ENCODE assay signal across 19 mouse cellular contexts in the genomic region with DNA sequence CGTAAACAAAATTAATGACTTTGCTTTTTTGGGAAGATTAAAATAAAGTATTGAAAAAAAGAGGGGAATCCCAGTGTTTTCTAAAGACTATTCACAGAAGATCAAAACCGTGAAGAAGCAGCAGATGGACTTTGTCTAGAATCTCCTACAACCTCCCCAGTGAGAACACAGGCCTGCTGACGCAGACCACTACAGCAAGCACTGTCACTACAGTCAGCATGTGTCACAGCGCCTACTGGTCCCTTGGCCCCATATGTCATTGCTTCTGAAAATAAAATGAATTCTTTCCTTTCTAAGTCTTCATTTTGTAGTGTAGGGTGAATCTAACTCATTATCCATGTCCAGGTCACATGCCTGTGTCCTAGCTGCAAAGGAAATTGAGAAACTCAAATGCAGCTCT.
DNase-seq lines count a peak whose midpoint lies in the region; ATAC-seq and TF ChIP-seq lines count a peak whose summit lies in the region.
"Had no signal": no experiment of that assay in that cellular context is flagged by ENCODE, and none has a peak within 500 bp of the region (broad histone marks: within the 10 kb centered on the region; RNA-seq: fewer than 3 reads in every experiment).

No protein-coding gene starts in this region.

- no peaks in the 10 kb centered on the region for H3K27me3 ChIP-seq in midbrain, embryonic 11.5 days (ENCODE audit: control insufficient read depth, insufficient read depth, low read length)
- H3K27me3 ChIP-seq in midbrain, embryonic 16.5 days (ENCODE audit: control insufficient read depth, insufficient read depth, low read depth, low read length), result no peaks in the 10 kb centered on the region
- H3K27me3 ChIP-seq in hindbrain, embryonic 14.5 days (ENCODE audit: control insufficient read depth, insufficient read depth, low read length), result no peaks in the 10 kb centered on the region
- H3K27me3 ChIP-seq: embryonic facial prominence, embryonic 13.5 days; megakaryocyte, embryonic 14.5 days had no signal

- no peak overlapping the region for H3K9ac ChIP-seq in midbrain, embryonic 11.5 days (ENCODE audit: low read length)
- H3K9ac ChIP-seq in midbrain, embryonic 16.5 days (ENCODE audit: low read depth, low read length), result no peak overlapping the region
- H3K9ac ChIP-seq in hindbrain, embryonic 14.5 days, result no peak overlapping the region
- H3K9ac ChIP-seq: embryonic facial prominence, embryonic 13.5 days; liver, postnatal 0 days had no signal

- no peaks in the 10 kb centered on the region for H3K9me3 ChIP-seq in midbrain, embryonic 11.5 days (ENCODE audit: control insufficient read depth, low read length)
- no peaks in the 10 kb centered on the region for H3K9me3 ChIP-seq in midbrain, embryonic 16.5 days (replicated peaks; ENCODE audit: control insufficient read depth, low read length, poor library complexity, severe bottlenecking)
- no peaks in the 10 kb centered on the region for H3K9me3 ChIP-seq in hindbrain, embryonic 14.5 days (ENCODE audit: control insufficient read depth, low read length)
- H3K9me3 ChIP-seq: embryonic facial prominence, embryonic 13.5 days; limb, embryonic 10.5 days; megakaryocyte, embryonic 14.5 days had no signal

- TF ChIP-seq CTCF in brain, embryonic 14.5 days (IDR thresholded peaks at IDR 0.05; ENCODE audit: borderline replicate concordance, extremely low read depth, insufficient read depth, insufficient read length), result no peak

- H3K36me3 ChIP-seq in midbrain, embryonic 11.5 days (ENCODE audit: control insufficient read depth, insufficient read depth, low read length), result no peaks in the 10 kb centered on the region
- H3K36me3 ChIP-seq in midbrain, embryonic 16.5 days (ENCODE audit: control insufficient read depth, insufficient read depth, low read length), result no peaks in the 10 kb centered on the region
- H3K36me3 ChIP-seq in hindbrain, embryonic 14.5 days (replicated peaks; ENCODE audit: control insufficient read depth, insufficient read depth), result no peaks in the 10 kb centered on the region
- H3K36me3 ChIP-seq: embryonic facial prominence, embryonic 13.5 days; limb, embryonic 10.5 days had no signal

- ATAC-seq in frontal cortex, adult (ENCODE audit: low TSS enrichment), result peak; percentile 92
- peak; percentile 63; the same call in 1 of the 2 replicates for ATAC-seq in midbrain, embryonic 11.5 days (ENCODE audit: low FRiP score)
- ATAC-seq in midbrain, embryonic 16.5 days, result no peak
- peak; percentile 24; the same call in 1 of the 2 replicates for ATAC-seq in hindbrain, embryonic 14.5 days (ENCODE audit: low FRiP score)
- ATAC-seq: intestine, embryonic 16.5 days; liver, postnatal 0 days had no signal

- H3K27ac ChIP-seq in midbrain, embryonic 11.5 days (ENCODE audit: low read depth, low read length), result no peak overlapping the region
- H3K27ac ChIP-seq in midbrain, embryonic 16.5 days (ENCODE audit: low read length), result no peak overlapping the region
- H3K27ac ChIP-seq in hindbrain, embryonic 14.5 days, result peak overlapping the region; percentile 62; the same call in 1 of the 2 replicates
- H3K27ac ChIP-seq: embryonic facial prominence, embryonic 13.5 days; limb, embryonic 10.5 days had no signal

- DNase-seq in frontal cortex, postnatal 14 days (ENCODE audit: low spot score in 2 of 2), result no peak
- no peak for DNase-seq in midbrain, embryonic 11.5 days (ENCODE audit: low spot score, missing footprints)
- DNase-seq in brain, embryonic 14.5 days (ENCODE audit: low read depth), result peak; percentile 28
- no peak for DNase-seq in hindbrain, embryonic 14.5 days (ENCODE audit: low spot score)
- no peak for DNase-seq in MN1 (ENCODE audit: low spot score)
- no peak for DNase-seq in kidney, postnatal 10 days
- DNase-seq: adrenal gland, adult 8-10 months; B cell, adult 2 months; cerebellum, adult 11 months; gastrocnemius, postnatal 36 days; liver, postnatal 0 days; thymus, postnatal 25 days had no signal

- 84% methylated on average over 4 of the region's 4 CpGs for WGBS in midbrain, embryonic 11.5 days
- WGBS in midbrain, embryonic 16.5 days, result 54% methylated on average over 4 of the region's 4 CpGs
- 57% methylated on average over 4 of the region's 4 CpGs for WGBS in hindbrain, embryonic 14.5 days

- H3K4me3 ChIP-seq in midbrain, embryonic 11.5 days (ENCODE audit: low read depth, low read length), result no peak overlapping the region
- H3K4me3 ChIP-seq in midbrain, embryonic 16.5 days (ENCODE audit: low read depth, low read length), result no peak overlapping the region
- no peak overlapping the region for H3K4me3 ChIP-seq in hindbrain, embryonic 14.5 days (replicated peaks; ENCODE audit: low read length)
- H3K4me3 ChIP-seq: embryonic facial prominence, embryonic 13.5 days; limb, embryonic 10.5 days; megakaryocyte, embryonic 14.5 days; myocyte had no signal

- TF ChIP-seq POLR2A in brain, embryonic 14.5 days (IDR thresholded peaks at IDR 0.05; ENCODE audit: borderline replicate concordance, extremely low read depth, insufficient read depth, insufficient read length, poor library complexity, severe bottlenecking), result no peak

- no peak overlapping the region for H3K4me2 ChIP-seq in midbrain, embryonic 11.5 days
- no peak overlapping the region for H3K4me2 ChIP-seq in midbrain, embryonic 16.5 days (ENCODE audit: low read length)
- H3K4me2 ChIP-seq in hindbrain, embryonic 14.5 days (replicated peaks), result no peak overlapping the region
- H3K4me2 ChIP-seq: embryonic facial prominence, embryonic 13.5 days had no signal

- H3K4me1 ChIP-seq in midbrain, embryonic 11.5 days (ENCODE audit: control insufficient read depth, insufficient read depth, low read length), result no peaks in the 10 kb centered on the region
- peaks cover 4% of the 10 kb centered on the region for H3K4me1 ChIP-seq in midbrain, embryonic 16.5 days (ENCODE audit: control insufficient read depth, insufficient read depth, low read length)
- peaks cover 12% of the 10 kb centered on the region; the same call in 1 of the 2 replicates for H3K4me1 ChIP-seq in hindbrain, embryonic 14.5 days (replicated peaks; ENCODE audit: control insufficient read depth, insufficient read depth, low read length)
- H3K4me1 ChIP-seq: embryonic facial prominence, embryonic 13.5 days; limb, embryonic 10.5 days; megakaryocyte, embryonic 14.5 days had no signal
